Mouse (Mus musculus): Measurements from ENCODE around the gene Snrpa1.

The Snrpa1 gene

GRCm38 (mm10) chr7:66079364-66080230 lies 20.8 kb downstream of the Snrpa1 start, which contains the start of gene Selenos:
Selenos (plus strand) TSS chr7:66079649.
- peak; percentile 97 to 98 for DNase-seq (ENCODE audit: inconsistent age in 2 of 2, low spot score in 1 of 2)

DNA sequence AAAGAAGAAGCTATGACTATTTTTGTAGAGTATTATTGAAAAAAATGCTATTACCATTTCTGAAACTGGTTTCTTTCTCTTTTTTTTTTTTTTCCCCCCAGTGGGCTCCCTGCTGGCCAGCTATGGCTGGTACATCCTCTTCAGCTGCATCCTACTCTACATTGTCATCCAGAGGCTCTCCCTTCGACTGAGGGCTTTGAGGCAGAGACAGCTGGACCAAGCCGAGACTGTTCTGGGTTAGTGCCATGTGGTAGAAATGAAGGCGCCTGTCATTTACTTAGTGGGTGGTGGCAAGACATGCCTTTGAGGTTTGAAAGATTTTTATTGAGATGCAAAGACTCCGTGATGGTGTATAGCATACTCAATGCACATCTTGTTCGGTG lies 21.4 kb downstream of the Snrpa1 start:
- DNase-seq (ENCODE audit: inconsistent age in 2 of 2, low spot score in 1 of 2), result peak in 1 of 2 experiments; percentile 49

DNA sequence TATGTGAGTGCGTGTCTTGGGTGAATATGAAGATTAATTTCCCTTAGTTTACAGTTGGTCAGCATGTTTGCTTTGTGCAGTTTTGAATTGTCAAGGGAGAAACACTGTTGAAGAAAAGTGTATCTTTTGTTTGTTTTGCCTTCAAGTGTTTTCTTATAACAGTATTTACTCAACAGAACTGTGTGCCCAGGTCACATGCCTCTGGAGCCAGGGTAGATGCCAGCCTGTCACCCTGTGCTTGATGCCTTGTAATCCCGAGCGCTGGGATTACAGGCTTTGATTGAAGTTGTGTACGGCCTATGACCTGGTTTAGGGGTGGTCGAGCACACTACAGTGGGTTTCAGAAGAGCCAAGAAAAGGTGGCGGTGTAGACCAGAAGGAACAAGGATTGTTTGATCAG lies 25.0 kb downstream of the Snrpa1 start:
- DNase-seq (ENCODE audit: inconsistent age in 2 of 2, low spot score in 1 of 2), result no peak

GRCm38 (mm10) chr7:66084546-66084945 lies 25.7 kb downstream of the Snrpa1 start:
- no peak for DNase-seq (ENCODE audit: inconsistent age in 2 of 2, low spot score in 1 of 2)

DNA sequence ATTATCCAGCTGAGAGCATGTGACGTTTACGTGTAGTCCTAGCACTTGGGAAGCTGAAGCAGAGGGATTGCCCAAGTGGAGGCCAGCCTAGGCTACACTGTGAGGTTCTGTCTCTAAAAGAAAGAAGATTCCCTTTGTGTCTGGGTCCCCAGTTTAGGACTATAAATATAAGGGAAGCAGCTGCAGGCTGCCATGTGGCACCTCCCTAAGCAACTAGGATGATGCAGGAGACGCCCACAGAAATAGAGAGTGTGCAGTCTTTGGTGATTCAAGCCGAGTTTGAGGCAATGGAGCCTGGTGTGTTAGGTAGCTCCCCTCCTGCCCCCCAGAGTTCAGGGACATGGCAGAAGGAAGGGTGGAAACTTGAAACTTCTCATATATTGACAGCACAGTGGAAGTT lies 28.8 kb downstream of the Snrpa1 start:
- DNase-seq (ENCODE audit: inconsistent age in 2 of 2, low spot score in 1 of 2), result no peak

GRCm38 (mm10) chr7:66088077-66088476 lies 29.3 kb downstream of the Snrpa1 start:
- DNase-seq (ENCODE audit: inconsistent age in 2 of 2, low spot score in 1 of 2), result no peak

DNA sequence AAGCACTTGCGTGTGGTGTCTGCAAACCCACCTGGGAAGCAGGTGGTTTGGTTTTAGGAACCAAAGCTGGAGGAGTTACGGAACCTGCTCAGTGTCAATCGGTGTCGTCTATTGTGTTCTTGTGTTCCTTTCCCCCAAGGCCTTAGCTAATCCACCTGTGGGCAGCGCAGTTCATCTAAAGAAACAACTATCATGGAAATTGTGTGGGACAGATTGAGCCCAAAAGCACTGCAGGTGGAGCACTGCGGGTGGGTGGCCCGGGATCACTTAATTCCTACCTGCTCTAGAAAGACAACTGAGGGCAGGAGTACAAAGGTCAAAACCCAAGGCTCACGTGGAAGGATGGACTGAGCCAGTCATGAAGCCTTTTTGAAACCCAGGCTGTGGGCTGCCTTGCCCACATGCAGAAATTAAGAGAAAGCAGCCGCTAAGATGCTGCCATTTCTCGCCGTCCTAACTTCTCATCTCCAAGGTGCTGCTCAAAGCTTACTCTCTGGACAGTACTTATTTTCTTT lies 31.9 kb downstream of the Snrpa1 start:
- no peak for DNase-seq (ENCODE audit: inconsistent age in 2 of 2, low spot score in 1 of 2)

DNA sequence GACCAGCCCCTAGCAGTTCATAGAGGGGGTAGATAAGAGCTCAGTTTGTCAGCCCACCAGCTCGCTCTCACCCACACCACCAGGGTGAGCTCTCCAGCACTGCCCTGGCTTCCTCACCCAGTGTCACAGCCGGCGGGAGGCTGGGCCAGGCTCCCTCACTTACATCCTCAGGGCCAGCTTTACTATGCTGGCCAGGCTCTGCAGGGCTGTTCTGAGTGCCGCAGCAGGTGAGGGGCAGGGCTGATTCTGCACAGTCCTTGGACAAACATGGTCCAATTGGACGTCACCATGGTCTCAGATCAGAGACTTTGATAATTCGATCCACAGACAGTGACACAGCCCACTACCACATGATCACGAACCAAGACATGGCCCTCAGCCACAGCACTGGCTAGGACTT lies 32.8 kb downstream of the Snrpa1 start:
- DNase-seq (ENCODE audit: inconsistent age in 2 of 2, low spot score in 1 of 2), result no peak

- DNase-seq (ENCODE audit: inconsistent age in 2 of 2, low spot score in 1 of 2), result no peak
Observed at GRCm38 (mm10) chr7:66092656-66093055, 33.9 kb downstream of the Snrpa1 start.

GRCm38 (mm10) chr7:66094141-66094540 lies 35.3 kb downstream of the Snrpa1 start:
- DNase-seq (ENCODE audit: inconsistent age in 2 of 2, low spot score in 1 of 2), result peak; percentile 49 to 51

DNA sequence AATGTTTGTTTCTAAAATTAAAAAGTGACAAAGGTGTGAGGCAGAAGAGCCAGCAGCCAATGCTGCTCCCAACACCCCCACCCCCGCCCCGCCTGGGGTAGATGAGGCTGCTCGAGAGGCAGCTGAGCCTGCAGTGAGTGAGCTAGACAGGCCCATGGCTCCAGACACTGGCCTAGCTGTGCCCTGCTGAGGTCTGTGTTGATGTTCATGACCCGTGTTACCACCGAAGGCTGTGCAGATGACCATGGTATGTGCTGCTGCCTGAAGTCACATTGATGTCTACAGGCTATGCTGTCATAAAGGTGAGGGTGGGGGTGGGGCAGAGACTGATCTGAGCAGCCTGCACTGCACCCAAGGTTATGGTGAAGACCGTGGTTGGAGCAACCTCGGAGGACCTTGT lies 40.0 kb downstream of the Snrpa1 start:
- no peak for DNase-seq (ENCODE audit: inconsistent age in 2 of 2, low spot score in 1 of 2)

DNA sequence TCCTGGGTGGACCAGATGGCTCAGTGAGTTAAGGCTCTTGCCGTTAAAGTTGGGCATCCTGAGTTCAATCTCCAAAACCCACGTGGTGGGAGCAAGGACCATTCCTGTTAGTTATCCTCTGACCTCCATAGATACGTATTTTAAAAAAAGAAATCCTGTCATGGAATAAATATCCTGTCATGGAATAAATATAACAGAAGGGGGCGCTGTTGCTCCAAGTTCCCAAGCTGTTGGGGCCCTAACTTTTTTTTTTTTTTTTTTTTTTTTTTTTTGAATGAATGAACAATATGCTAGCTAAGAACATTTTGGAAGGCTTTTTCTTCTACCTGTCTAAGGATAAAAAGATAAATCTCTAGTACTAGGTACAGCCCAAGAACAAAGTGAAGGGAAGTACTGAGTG lies 43.1 kb downstream of the Snrpa1 start:
- DNase-seq (ENCODE audit: inconsistent age in 2 of 2, low spot score in 1 of 2), result peak in 1 of 2 experiments; percentile 78

- DNase-seq (ENCODE audit: inconsistent age in 2 of 2, low spot score in 1 of 2), result no peak
Observed at GRCm38 (mm10) chr7:66104531-66104930, 45.7 kb downstream of the Snrpa1 start.

DNA sequence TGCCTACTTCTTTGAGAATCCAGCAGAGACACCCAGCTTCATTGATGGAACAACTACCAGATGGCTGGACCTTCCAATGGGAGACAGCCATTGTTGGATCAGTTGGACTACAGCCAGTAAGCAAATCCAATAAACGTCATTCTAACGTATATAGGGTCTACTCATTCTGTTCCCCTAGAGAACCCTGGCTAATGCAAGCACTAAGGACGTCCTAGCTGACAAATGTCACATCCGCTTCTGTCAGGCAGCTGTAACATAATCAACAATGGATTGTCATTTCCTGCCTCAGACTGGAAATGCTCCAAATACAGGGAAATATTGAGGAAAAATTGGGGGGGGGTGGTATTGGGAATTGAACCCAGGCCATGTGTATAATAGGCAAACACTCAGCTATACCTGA lies 47.0 kb downstream of the Snrpa1 start:
- no peak for DNase-seq (ENCODE audit: inconsistent age in 2 of 2, low spot score in 1 of 2)

GRCm38 (mm10) chr7:66106581-66107056 lies 47.8 kb downstream of the Snrpa1 start:
- no peak for DNase-seq (ENCODE audit: inconsistent age in 2 of 2, low spot score in 1 of 2)

GRCm38 (mm10) chr7:66107206-66107605 lies 48.4 kb downstream of the Snrpa1 start:
- DNase-seq (ENCODE audit: inconsistent age in 2 of 2, low spot score in 1 of 2), result no peak

DNA sequence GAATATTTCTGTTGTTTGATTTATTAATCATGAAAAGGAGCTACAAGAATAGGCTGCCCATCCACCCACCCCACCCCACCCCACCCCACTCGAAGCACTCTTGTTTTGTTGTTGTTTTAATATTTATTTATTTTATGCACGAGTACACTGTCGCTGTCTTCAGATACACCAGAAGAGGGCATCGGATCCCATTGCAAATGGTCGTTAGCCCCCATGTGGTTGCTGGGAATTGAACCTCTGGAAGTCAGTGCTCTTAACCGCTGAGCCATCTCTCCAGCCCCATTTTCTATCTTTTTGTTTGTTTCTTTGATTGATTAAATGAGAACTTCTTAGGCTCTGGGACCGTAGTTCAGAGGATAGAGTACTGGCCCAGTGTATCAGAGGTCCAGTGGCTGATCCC lies 49.1 kb downstream of the Snrpa1 start:
- DNase-seq (ENCODE audit: inconsistent age in 2 of 2, low spot score in 1 of 2), result peak; percentile 34 to 68

DNA sequence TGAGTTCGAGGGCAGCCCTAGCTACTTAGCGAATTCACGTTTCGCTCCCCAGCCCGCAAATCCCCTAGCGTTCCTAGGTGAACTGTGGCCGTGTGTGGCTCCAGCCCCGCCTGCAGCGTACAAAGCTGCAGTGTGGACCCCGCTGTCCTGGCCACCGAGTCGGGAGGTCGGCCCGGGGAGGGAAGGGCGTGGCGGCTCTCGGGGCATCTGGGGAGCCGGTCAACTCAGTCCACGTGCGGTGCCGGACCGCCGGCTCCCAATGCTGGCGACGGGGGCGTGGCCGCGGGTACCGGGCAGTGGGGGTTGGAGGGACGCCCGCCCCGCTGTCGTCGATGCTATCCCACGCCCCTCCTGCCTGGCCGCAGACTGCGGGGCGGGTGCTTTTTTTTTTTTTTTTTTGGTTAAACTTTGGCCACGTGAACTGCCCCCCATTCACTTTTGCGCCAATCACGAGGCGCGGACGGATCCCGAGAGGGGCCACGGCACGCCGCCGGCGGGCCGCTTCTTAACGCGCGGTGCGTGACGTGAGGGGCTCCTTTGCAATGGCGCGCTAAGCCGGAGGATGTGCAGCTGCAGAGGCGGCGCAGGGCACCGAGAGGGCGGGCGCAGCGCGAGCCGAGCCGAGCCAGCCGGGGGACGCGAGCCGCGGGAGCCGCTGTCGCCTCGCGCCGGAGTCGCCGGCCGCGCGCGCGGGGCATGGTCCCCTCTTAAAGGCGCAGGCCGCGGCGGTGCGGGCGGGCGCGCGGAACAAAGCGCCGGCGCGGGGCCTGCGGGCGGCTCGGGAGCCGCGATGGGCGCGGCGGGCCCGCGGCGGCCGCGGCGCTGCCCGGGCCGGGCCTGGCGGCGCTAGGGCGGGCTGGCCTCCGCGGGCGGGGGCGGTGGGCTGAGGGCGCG lies 50.4 kb downstream of the Snrpa1 start, which contains the start of gene Chsy1:
Gene Chsy1 (plus strand): TSS at position 555 of the 894 bp plus-strand sequence.
- DNase-seq (ENCODE audit: inconsistent age in 2 of 2, low spot score in 1 of 2), result peak; percentile 92 to 97

- peak; percentile 48 to 78 for DNase-seq (ENCODE audit: inconsistent age in 2 of 2, low spot score in 1 of 2)
Observed at GRCm38 (mm10) chr7:66109855-66110635, 51.2 kb downstream of the Snrpa1 start.

DNA sequence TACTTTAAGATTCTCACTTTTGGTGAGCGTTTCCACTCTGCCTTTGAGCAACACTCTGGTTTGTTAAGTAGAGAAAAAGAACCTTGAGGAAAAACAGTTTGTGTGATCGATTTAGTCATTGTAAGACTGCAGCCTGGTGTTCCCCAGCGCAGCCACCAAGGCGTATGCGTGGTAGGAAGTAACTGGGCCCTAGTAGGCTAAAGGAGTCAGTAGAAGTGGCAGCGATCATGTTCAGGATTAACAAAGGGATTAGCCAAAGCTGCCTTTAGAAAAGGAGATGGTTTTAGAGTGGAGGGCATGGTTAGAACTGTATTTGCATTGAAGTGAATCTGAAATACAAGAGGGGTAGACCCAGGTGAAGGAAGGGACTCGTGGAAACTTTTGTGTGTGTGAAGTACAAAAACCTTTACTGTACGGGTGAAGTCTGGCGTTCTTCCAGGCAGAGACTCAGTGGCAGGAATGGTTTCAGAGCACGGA lies 51.9 kb downstream of the Snrpa1 start:
- peak in 1 of 2 experiments; percentile 56 for DNase-seq (ENCODE audit: inconsistent age in 2 of 2, low spot score in 1 of 2)

Data from adrenal gland, adult (tissue).